Mouse (Mus musculus) G1E (cell line): ENCODE measurements around the gene Jade2. TPM values are rescaled to one million over a fixed set of nuclear protein-coding genes. Genes with fewer than 3 reads are reported as not detected.
"Not testable (repeated sequence)": the region's sequence is repeated elsewhere in the genome, so short reads cannot be mapped to it uniquely, and the experiment has no call there.

Experiments used
- ATAC-seq: 2 replicates; pipeline ENCODE4 v1.8.0; 2016; ENCODE audit warnings: mild to moderate bottlenecking; ENCODE audit not compliant: insufficient number of reproducible peaks, poor library complexity, low FRiP score, severe bottlenecking; ENCODE audit errors: extremely low read depth
- DNase-seq: peaks from one replicate; pipeline ENCODE4 v3.0.0; 2012; ENCODE audit warnings: low spot score
- H3K27me3 ChIP-seq: 2 replicates; pipeline ENCODE4 v1.6.1; 2012; ENCODE audit warnings: mild to moderate bottlenecking, low read length, inconsistent platforms; ENCODE audit not compliant: insufficient read depth
- H3K36me3 ChIP-seq: replicated peaks from 2 replicates; pipeline ENCODE3; 2012; ENCODE audit warnings: mild to moderate bottlenecking, inconsistent platforms
- H3K4me1 ChIP-seq: 2 replicates; pipeline ENCODE4 v1.6.1; 2012; ENCODE audit warnings: low read depth, low read length, inconsistent platforms, mixed read lengths; ENCODE audit not compliant: insufficient read depth
- H3K4me3 ChIP-seq: 2 replicates; pipeline ENCODE4 v1.5.1; 2012; ENCODE audit warnings: low read depth, mild to moderate bottlenecking, inconsistent platforms, low read length, moderate library complexity, mixed read lengths
- H3K9me3 ChIP-seq: replicated peaks from 2 replicates; pipeline ENCODE4 v1.6.1; 2012; ENCODE audit warnings: inconsistent platforms
- CTCF ChIP-seq: IDR thresholded peaks from 2 replicates; pipeline ENCODE4 v1.5.1; 2012; ENCODE audit warnings: low read depth, low read length, inconsistent platforms, mixed read lengths
- GATA1 ChIP-seq: IDR thresholded peaks from 2 replicates; pipeline ENCODE4 v1.6.1; 2012; ENCODE audit warnings: borderline replicate concordance, low read length, inconsistent platforms, mixed read lengths
- GATA2 ChIP-seq: IDR thresholded peaks from 2 replicates; pipeline ENCODE4 v1.6.1; 2012; ENCODE audit warnings: low read depth, low read length, inconsistent platforms, borderline replicate concordance
- POLR2AphosphoS5 ChIP-seq: IDR thresholded peaks from 2 replicates; pipeline ENCODE4 v1.6.1; 2012; ENCODE audit warnings: low read depth, low read length, inconsistent platforms; ENCODE audit not compliant: insufficient replicate concordance
- TAL1 ChIP-seq: conservative IDR thresholded peaks from 2 replicates; pipeline ENCODE4 v1.6.1; 2012; ENCODE audit warnings: low read depth, low read length, inconsistent platforms, mixed read lengths
- polyA plus RNA-seq: library from polyadenylated mRNA; stranded (reverse); fragments of >175 nt; gene quantifications from 2 replicates; pipeline ENCODE4 v1.2.3, GENCODE M21; 2012
- total RNA-seq, 2 experiments: library from RNA; stranded (forward) in 1 of 2; stranded (reverse) in 1 of 2; fragments of 200-1000 nt in 1 of 2; fragments of >200 nt in 1 of 2; fragmentation: Nextera tagmentation in 1 of 2; gene quantifications; 2 replicates each; pipeline ENCODE4 v1.2.3; 2014 to 2017

Gene Jade2
- total and polyA plus RNA-seq, 3 experiments, result 7.0 to 13.7 (median 8.4) TPM

DNA sequence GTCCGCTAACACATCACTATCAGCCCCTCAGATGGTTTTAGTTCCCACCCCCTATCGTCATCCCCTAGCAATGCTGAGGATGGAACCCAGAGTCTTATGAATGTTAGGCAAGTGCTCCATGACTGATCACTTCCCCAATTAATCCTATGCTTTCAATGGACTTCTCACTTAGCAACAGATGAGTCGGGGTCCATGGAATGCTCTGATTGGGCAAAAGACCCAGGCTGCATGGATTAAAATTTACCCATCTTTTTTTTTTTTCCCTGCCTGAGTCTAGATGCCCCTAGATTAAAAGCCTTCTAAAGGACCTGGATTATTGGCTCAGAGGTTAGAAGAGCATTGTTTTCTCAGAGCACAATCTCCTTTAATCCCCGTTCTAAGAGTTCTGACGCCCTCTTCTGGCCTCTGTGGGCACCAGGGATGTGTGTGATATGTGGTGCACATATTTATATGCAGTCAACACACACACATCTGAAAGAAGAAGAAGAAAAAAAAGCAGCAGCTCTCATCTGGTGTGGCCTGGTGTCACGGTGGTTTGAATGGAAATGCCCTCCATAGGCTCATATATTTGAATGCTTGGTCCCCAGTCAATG, 47.7 kb downstream of the Jade2 start:
- no peak for TF ChIP-seq CTCF
- ATAC-seq (0 out of 2 replicates have a peak, but pooled peaks have one; percentile 28), DNase-seq (peak; percentile 55)
- Histone ChIP-seq H3K36me3 (peaks cover 19% of the 10 kb centered on the region), H3K27me3 (no peaks in the 10 kb centered on the region), H3K4me3 (no peak overlapping the region), H3K4me1 (peaks cover 19% of the 10 kb centered on the region), H3K9me3 (no peaks in the 10 kb centered on the region)

DNA sequence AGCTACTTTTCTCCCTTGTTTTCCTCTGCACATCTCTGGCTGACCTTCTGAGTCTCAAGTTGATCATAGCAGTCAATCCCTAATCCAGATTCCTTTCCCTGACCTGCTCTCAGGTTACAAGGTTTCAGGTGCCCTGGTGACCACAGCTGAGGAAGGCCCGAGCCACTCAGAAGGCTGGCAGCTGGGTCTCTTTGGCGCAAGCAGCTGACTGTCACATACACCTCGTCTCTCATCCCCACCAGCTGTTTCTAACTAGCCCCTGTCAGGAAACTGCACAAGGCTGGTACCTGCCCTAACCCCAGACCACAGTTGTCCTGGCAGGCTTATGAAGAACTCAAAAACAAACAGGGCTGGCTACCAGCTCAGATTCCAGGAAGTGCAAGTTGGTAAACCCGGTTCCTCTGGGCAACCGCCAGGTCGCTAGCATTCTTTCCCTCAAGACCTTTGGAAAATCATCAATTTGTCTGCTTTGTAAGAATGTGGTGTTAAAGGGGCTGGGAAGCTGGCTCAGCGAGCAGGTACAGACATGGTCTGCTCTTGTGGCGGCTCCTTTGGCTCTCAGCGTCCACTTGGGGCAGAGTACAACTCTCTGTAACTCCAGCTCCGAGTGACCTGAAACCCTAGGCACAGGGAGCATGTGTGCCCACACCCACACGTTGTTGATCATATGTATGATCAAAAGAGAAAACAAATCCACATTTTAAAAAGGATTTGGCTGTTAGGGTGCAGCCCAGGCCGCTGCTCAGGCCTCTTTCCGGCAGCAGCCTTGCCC, 50.2 kb downstream of the Jade2 start:
- Histone ChIP-seq H3K4me3 (no peak overlapping the region), H3K4me1 (peaks cover 19% of the 10 kb centered on the region)

GRCm38 (mm10) chr11:51805221-51805981, 52.1 kb downstream of the Jade2 start:
- H3K4me3 ChIP-seq, result peak overlapping the region; percentile 52; the same call in 1 of the 2 replicates
- H3K4me1 ChIP-seq, result peaks cover 25% of the 10 kb centered on the region
- no peaks in the 10 kb centered on the region for H3K9me3 ChIP-seq
- DNase-seq (peak; percentile 85), ATAC-seq (peak; percentile 66; the same call in 1 of the 2 replicates)
- TF ChIP-seq GATA2, result no peak
- TF ChIP-seq GATA1, result no peak
- no peak for TF ChIP-seq CTCF
- no peaks in the 10 kb centered on the region for H3K36me3 ChIP-seq
- H3K27me3 ChIP-seq, result peaks cover 8% of the 10 kb centered on the region

More for the DNA sequence above, 50.2 kb downstream of the Jade2 start:
- H3K9me3 ChIP-seq, result no peaks in the 10 kb centered on the region
- TF ChIP-seq TAL1 (no peak), GATA1 (no peak), CTCF (no peak), POLR2AphosphoS5 (no peak), GATA2 (no peak)
- DNase-seq, result no peak
- no peaks in the 10 kb centered on the region for H3K36me3 ChIP-seq
- H3K27me3 ChIP-seq, result peaks cover 4% of the 10 kb centered on the region; the same call in 1 of the 2 replicates
- no peak for ATAC-seq

DNA sequence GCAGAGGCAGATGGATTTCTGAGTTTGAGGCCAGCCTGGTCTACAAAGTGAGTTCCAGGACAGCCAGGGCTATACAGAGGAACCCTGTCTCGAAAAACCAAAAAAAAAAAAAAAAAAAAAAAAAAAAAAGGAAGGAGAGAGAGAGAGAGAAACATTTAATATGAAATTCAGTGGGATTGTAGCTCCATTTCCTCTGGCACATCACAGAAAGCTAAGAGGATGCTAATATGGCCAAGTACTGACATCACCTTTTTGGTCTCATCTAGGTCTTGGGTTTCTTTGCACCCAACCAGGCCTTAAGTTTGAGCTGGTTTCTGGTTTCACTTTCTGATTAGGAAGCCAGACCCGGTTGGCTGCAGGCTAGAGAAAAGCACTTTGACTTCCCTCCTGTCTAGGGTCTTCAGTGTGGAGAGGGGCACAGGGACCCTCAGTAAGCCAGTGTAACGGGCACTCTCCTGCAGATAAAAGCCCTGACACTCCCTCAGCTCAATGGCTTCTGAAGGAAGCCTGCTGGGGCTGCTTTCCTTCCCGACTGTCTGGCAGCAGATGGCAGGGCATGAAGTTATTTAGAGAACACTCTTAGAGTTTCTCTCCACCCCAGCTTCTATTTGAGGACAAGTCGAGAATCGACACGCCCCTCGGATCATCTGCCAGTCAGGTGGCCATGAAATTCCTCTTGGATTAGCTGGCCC, 56.7 kb downstream of the Jade2 start:
- Histone ChIP-seq H3K4me1 (peaks cover 14% of the 10 kb centered on the region), H3K36me3 (no peaks in the 10 kb centered on the region), H3K9me3 (no peaks in the 10 kb centered on the region), H3K4me3 (no peak overlapping the region; the same call in 1 of the 2 replicates), H3K27me3 (peaks cover 18% of the 10 kb centered on the region)
- TF ChIP-seq TAL1 (no peak), CTCF (no peak), GATA1 (no peak), POLR2AphosphoS5 (no peak), GATA2 (no peak)
- ATAC-seq, result no peak
- DNase-seq, result no peak

- Histone ChIP-seq H3K36me3 (peaks cover 27% of the 10 kb centered on the region), H3K27me3 (peaks cover 10% of the 10 kb centered on the region; the same call in 1 of the 2 replicates), H3K4me1 (peaks cover 6% of the 10 kb centered on the region), H3K4me3 (no peak overlapping the region), H3K9me3 (no peaks in the 10 kb centered on the region)
- TF ChIP-seq CTCF (no peak), POLR2AphosphoS5 (no peak), GATA1 (no peak), TAL1 (no peak), GATA2 (no peak)
- ATAC-seq (no peak), DNase-seq (no peak)
Measured at GRCm38 (mm10) chr11:51796272-51796671, 61.2 kb downstream of the Jade2 start.

- no peaks in the 10 kb centered on the region for H3K9me3 ChIP-seq
- no peak for ATAC-seq
- peaks cover 76% of the 10 kb centered on the region for H3K36me3 ChIP-seq
- no peaks in the 10 kb centered on the region for H3K4me1 ChIP-seq
- H3K27me3 ChIP-seq, result no peaks in the 10 kb centered on the region
- no peak for TF ChIP-seq GATA2
- no peak for TF ChIP-seq GATA1
- no peak for TF ChIP-seq CTCF
- TF ChIP-seq POLR2AphosphoS5, result no peak
- TF ChIP-seq TAL1, result no peak
- no peak overlapping the region for H3K4me3 ChIP-seq
- DNase-seq, result no peak
Measured at GRCm38 (mm10) chr11:51790662-51791061, 66.8 kb downstream of the Jade2 start.

DNA sequence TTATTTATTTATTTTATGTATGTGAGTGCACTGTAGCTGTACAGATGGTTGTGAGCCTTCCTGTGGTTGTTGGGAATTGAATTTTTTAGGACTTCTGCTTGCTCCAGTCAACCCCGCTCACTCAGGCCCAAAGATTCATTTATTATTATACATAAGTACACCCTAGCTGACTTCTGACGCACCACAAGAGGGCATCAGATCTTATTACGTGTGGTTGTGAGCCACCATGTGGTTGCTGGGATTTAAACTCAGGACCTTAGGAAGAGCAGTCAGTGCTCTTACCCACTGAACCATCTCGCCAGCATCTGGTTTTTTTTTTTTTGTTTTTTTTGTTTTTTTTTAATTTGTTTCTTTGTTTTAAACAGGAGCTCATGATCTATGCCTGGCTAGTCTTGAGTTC, 67.7 kb downstream of the Jade2 start:
- H3K4me1 ChIP-seq, H3K4me3 ChIP-seq, DNase-seq, H3K27me3 ChIP-seq, ATAC-seq, H3K9me3 ChIP-seq: not testable (repeated sequence)
- H3K36me3 ChIP-seq, result peaks cover 79% of the 10 kb centered on the region
